Mouse (Mus musculus) urinary bladder, postnatal 0 days (tissue): Measurements from ENCODE around the gene Fgfr2. TPM values are rescaled to one million over a fixed set of nuclear protein-coding genes. Genes with fewer than 3 reads are reported as not detected.

ENCODE experiments used
- microRNA-seq: library from miRNA; unstranded; fragments of <30 nt; microRNA quantifications from one replicate; pipeline ENCODE4, GENCODE M21; 2016
- polyA plus RNA-seq: library from polyadenylated mRNA; unstranded; fragments of >200 nt; fragmentation: Nextera tagmentation; extraction: Ambion mirVana; gene quantifications from 2 replicates; pipeline ENCODE4 v1.2.1, GENCODE M21; 2015

The Fgfr2 gene
- polyA plus RNA-seq, 1 experiment from 2014 or later = 51.7 TPM

Small RNA genes within 50 kb of the gene (microRNA-seq; reads per million reads assigned to microRNA genes)
- 0.93 reads per million for gene Mir7061

Other genes starting within 250 kb of the Fgfr2 start
- gene Zranb1, start 192.2 kb downstream of the Fgfr2 start, polyA plus RNA-seq = 10.0 and 10.9 TPM in 2 replicates
- gene Ctbp2, start 1.0 kb upstream of the Fgfr2 start, polyA plus RNA-seq = 85.1 and 103 TPM in 2 replicates